Mouse (Mus musculus): ENCODE measurements around the gene Dcpp2.

DNA sequence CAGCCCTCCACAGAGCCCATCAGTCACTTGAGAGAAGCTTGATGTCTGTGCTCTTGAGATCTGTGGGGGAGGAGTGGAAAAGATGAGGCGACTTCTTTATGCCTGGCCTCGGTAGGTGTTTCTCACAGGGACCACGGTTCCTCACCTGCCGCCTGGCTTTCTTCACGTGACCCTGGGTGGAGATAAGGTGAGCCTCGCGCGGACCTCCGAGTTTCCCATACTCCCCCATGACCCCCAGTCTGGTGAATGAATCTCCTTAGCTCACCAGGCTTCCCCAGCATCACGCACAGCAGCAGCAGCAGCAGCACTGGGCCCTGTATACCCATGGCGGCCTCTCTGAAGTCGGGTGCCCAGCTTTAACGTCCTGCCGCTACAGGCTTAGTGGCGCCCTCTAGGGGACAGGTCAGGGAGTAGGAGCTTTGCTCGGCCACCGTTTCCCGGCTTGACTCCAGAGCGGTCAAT, 36.8 kb upstream of the Dcpp2 start, which contains the start of the genes Prss32 and Prss41:
- TF ChIP-seq TAL1 (IDR thresholded peaks at IDR 0.05; ENCODE audit: low read length) (no peak), GATA1 (IDR thresholded peaks at IDR 0.05; ENCODE audit: low read length) (no peak)
